Mouse (Mus musculus) left cerebral cortex, postnatal 4 days (tissue): Measurements from ENCODE around the gene Plekha6. TPM values are rescaled to one million over a fixed set of nuclear protein-coding genes. Genes with fewer than 3 reads are reported as not detected.
"Not testable (repeated sequence)": the region's sequence is repeated elsewhere in the genome, so short reads cannot be mapped to it uniquely, and the experiment has no call there.

Source experiments
- DNase-seq: peaks from one replicate; pipeline ENCODE4 v3.0.0-alpha.2; 2022
- intact Hi-C: fragments of 180-260 bp; cut with DNase I; formaldehyde crosslinking; loops from one replicate; pipeline ENCODE4 v1.15.1; 2025
- total RNA-seq, 2 experiments: library from RNA; stranded (reverse); gene quantifications; 2 replicates each; pipeline ENCODE4 v1.2.3; 2021

Plekha6 gene
- total RNA-seq, 2 experiments from 2014 or later, result 61.7 to 63.2 TPM

GRCm38 (mm10) chr1:133306842-133307241, 142.8 kb downstream of the Plekha6 start:
- intact Hi-C loops, result no loop called here
- DNase-seq, result peak; percentile 82

- intact Hi-C loops, result no loop called here
- peak; percentile 42 for DNase-seq
Observed at GRCm38 (mm10) chr1:133307318-133307717, 143.3 kb downstream of the Plekha6 start.

- intact Hi-C loops, result loop anchor here (2.0 to 10.0 kb wide), 2 partner anchors 131 to 305 kb away; partner anchors contain the start of gene Snrpe
- DNase-seq, result no peak
Observed at GRCm38 (mm10) chr1:133309652-133310267, 145.8 kb downstream of the Plekha6 start, which contains the start of gene Golt1a. Golt1a (plus strand) TSS chr1:133309800.

GRCm38 (mm10) chr1:133311240-133311639, 147.2 kb downstream of the Plekha6 start:
- intact Hi-C loops, result loop anchor here (10.0 kb wide), 1 partner anchor 304 kb away; the partner anchor contains the start of gene Snrpe
- DNase-seq, result no peak

GRCm38 (mm10) chr1:133311946-133312345, 147.9 kb downstream of the Plekha6 start:
- intact Hi-C loops, result loop anchor here (10.0 kb wide), 1 partner anchor 303 kb away; the partner anchor contains the start of gene Snrpe
- DNase-seq, result peak; percentile 91

GRCm38 (mm10) chr1:133314364-133314763, 150.4 kb downstream of the Plekha6 start:
- DNase-seq, result peak; percentile 71

GRCm38 (mm10) chr1:133315775-133316174, 151.8 kb downstream of the Plekha6 start:
- intact Hi-C loops, result loop anchor here (2.0 to 10.0 kb wide), 2 partner anchors 39 to 299 kb away; partner anchors contain the start of gene Snrpe
- DNase-seq, result no peak

More at GRCm38 (mm10) chr1:133314364-133314763, 150.4 kb downstream of the Plekha6 start:
- intact Hi-C loops, result loop anchor here (2.0 to 10.0 kb wide), 2 partner anchors 40 to 300 kb away; partner anchors contain the start of gene Snrpe

GRCm38 (mm10) chr1:133316577-133316976, 152.6 kb downstream of the Plekha6 start:
- intact Hi-C loops, result loop anchor here (10.0 kb wide), 1 partner anchor 298 kb away; the partner anchor contains the start of gene Snrpe
- no peak for DNase-seq

- no peak for DNase-seq
- intact Hi-C loops, result loop anchor here (10.0 kb wide), 1 partner anchor 298 kb away; the partner anchor contains the start of gene Snrpe
Observed at GRCm38 (mm10) chr1:133317149-133317548, 153.1 kb downstream of the Plekha6 start.

- intact Hi-C loops, result no loop called here
- no peak for DNase-seq
Observed at GRCm38 (mm10) chr1:133321267-133321925, 157.4 kb downstream of the Plekha6 start, which contains the start of gene Kiss1. Kiss1 (plus strand) TSS chr1:133321875.

GRCm38 (mm10) chr1:133323333-133323732, 159.3 kb downstream of the Plekha6 start:
- DNase-seq, result no peak
- intact Hi-C loops, result no loop called here

GRCm38 (mm10) chr1:133325951-133326350, 161.9 kb downstream of the Plekha6 start:
- no peak for DNase-seq
- intact Hi-C loops, result no loop called here

GRCm38 (mm10) chr1:133327094-133327493, 163.1 kb downstream of the Plekha6 start:
- intact Hi-C loops, result no loop called here
- DNase-seq, result no peak

- intact Hi-C loops, result no loop called here
Observed at GRCm38 (mm10) chr1:133328299-133328795, 164.3 kb downstream of the Plekha6 start.

GRCm38 (mm10) chr1:133328896-133329637, 165.1 kb downstream of the Plekha6 start:
- peak; percentile 42 for DNase-seq
- intact Hi-C loops, result no loop called here

More at GRCm38 (mm10) chr1:133328299-133328795, 164.3 kb downstream of the Plekha6 start:
- DNase-seq, result no peak

GRCm38 (mm10) chr1:133329638-133329964, 165.6 kb downstream of the Plekha6 start:
- intact Hi-C loops, result no loop called here
- no peak for DNase-seq

GRCm38 (mm10) chr1:133331142-133331541, 167.1 kb downstream of the Plekha6 start:
- no peak for DNase-seq
- intact Hi-C loops, result no loop called here

- intact Hi-C loops, result no loop called here
- no peak for DNase-seq
Observed at GRCm38 (mm10) chr1:133332656-133333430, 168.8 kb downstream of the Plekha6 start.

- no peak for DNase-seq
- intact Hi-C loops, result no loop called here
Observed at GRCm38 (mm10) chr1:133333937-133334336, 169.9 kb downstream of the Plekha6 start.

GRCm38 (mm10) chr1:133340403-133340802, 176.4 kb downstream of the Plekha6 start:
- intact Hi-C loops, result not testable (repeated sequence)

More at GRCm38 (mm10) chr1:133340403-133340802, 176.4 kb downstream of the Plekha6 start:
- not testable (repeated sequence) for DNase-seq
